Mouse (Mus musculus) embryo, embryonic 11.5 days (tissue): ENCODE data around the gene Cbl.
"Not testable (repeated sequence)": the region's sequence is repeated elsewhere in the genome, so short reads cannot be mapped to it uniquely, and the experiment has no call there.

ENCODE experiments used
- DNase-seq: peaks from one replicate; pipeline ENCODE4 v3.0.0-alpha.2; 2012; ENCODE audit warnings: low read depth, low spot score

Cbl gene

GRCm38 (mm10) chr9:44130581-44131275 lies 103.1 kb downstream of the Cbl start:
- DNase-seq: no peak

DNA sequence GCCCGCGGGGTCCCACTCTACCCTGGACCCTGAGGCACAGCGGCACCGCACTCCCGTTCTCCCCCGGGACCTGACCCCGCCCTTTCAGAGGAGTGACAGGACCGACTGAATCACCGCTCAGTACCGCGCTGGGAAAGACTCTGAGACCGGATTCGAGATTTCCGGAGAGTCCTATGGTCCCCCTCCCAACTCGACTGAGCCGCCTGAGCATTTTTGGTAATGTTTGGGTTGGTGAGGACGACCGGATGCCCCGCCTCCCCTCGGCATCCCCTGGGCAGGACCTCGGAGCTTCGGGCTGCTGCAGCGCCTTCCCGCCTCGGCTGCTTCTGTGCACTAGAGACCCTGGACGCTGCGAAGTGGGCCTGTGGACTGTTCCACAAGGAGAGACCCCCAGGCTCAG lies 103.8 kb downstream of the Cbl start:
- peak; percentile 45 for DNase-seq

DNA sequence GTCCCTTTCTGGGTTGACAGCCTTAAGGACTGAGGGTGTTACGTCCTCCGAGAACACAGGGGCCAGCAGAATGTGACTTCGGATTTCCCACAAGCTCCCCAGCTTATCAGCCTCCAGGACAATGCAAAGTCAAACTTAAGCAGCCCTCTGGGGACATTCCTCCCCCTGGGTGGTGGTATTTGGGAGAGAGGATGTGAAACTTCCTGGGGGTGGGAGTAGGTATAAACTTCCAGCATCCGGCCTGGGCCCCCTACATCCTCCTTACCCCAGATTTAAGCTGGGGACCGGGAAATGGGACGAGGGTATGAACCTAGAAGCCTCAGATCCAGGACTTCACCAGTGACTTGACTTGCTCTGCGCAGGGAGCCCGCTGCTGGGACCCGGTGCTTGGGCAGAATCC lies 104.2 kb downstream of the Cbl start:
- DNase-seq: no peak

DNA sequence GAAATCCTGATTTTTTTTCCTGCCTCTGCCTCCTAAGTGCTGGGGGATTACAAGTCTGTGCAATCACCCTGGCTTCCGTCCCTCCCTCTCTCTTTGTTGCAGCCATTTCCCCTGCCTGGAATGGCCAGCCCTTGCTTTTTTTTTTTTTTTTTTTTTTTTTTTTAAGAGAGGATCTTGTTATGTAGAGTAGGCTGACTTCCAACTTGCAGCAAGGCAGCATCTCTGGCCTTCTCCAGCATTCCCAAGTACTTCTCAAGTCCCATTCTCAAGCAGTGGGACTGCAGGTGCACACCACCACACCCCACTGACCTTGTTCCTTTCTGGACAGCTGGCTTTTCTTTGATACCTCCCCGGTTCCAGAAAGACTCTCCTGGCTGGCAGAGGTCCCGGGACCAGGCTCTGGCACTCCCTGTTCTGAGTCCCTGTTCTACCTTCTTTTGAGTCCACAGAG lies 106.5 kb downstream of the Cbl start:
- no peak for DNase-seq

- no peak for DNase-seq
Measured at GRCm38 (mm10) chr9:44126746-44127145, 107.1 kb downstream of the Cbl start.

DNA sequence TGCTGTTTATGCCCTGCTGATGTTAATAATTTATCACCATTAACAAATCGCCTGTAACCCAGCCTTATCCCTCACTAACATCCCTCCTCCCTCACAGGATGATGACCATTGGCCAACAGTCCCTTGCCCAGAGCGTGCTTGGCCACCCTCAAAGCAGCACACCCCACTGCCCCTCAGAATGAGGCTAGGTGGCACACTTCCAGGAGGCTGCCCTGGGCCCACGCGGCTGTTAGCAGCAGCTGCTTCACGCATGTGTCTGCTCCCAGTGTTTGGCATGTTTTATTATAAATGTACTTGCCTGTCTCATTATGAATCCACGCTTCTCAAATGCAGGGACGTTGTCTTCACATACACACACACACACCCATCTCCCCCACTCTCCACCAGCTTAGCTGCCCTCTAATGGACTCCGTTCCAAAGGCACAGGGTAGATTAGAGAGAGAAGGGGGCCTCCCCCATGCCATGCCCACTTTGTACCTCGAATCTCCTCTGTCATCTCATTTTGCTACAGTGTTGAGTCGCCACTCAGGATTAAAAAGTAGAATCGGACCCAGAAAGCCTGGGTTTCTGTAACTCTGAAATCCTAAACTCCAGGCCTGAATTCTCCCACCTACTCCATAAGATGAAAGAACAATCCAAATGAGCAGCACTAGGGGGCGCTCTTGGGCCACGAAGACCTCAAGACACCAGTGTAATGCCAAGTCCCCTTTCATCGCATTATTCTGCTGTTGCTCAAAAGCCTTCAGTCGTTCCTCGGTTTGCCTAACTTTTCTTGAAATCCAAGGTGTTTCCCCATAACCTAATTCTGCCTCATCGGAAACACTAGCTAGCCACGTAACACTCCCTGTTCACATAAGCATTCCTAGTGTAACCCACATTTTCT lies 108.1 kb downstream of the Cbl start:
- DNase-seq: peak; percentile 84

DNA sequence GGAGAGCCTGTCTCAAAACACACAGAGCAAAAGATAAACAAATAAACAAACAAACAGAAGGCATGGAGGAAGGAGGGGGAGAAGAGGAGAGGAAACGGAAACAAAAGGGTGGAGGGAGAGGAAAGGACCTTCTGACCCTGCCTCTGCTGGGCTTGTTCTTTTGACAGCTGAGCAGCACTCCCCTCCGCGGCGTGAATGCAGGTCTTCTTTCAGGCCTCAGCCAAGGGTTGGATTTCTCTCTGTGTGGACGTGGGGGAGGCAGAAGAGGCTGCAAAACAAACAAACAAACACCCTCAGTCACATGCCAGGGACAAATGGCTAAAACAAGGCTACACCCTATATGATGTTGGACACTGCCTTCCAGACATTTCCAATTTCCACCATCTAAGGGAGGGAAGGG lies 108.8 kb downstream of the Cbl start:
- no peak for DNase-seq

GRCm38 (mm10) chr9:44124317-44124716 lies 109.5 kb downstream of the Cbl start:
- DNase-seq: no peak

DNA sequence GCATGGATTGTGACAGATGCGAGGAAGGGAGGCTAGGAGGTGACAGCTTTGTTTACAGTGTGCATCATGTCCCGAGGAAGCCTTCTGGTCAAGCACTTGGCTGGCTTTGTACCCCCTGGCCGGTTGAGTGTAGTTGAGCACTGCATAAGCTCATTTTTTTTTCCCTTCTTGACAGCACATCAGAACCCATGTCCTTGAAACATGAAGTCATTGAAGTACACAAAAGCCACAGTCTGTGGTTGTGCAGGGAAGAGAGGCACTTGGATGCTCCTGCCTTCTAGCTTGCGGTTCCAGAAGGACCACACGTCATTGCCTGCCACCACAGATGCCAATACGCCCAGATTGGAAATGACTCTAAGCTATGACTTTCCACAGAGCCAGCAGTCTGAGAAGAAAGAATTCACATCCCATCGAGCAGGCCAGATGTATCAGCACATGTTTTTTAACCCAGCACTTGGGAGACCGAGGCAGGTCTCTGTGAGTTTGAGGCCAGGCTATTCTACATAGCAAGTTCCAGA lies 113.8 kb downstream of the Cbl start:
- DNase-seq: no peak

- no peak for DNase-seq
Measured at GRCm38 (mm10) chr9:44119011-44119410, 114.8 kb downstream of the Cbl start.

DNA sequence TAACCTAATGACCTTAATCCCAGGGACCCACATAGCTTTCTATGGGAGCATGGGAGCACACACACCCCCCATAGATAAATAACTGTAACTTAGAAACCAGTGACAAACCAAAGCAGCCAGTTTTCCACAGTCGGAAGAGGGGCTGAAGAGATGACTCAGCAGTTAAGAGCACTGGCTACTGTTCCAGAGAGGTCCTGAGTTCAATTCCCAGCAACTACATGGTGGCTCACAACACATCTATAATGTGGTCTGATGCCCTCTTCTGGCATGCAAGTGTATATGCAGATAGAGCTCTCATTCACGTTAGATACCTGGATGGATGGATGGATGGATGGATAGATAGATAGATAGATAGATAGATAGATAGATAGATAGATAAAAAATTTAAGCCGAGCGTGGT lies 117.7 kb downstream of the Cbl start:
- DNase-seq: no peak

GRCm38 (mm10) chr9:44115599-44115998 lies 118.2 kb downstream of the Cbl start:
- no peak for DNase-seq

DNA sequence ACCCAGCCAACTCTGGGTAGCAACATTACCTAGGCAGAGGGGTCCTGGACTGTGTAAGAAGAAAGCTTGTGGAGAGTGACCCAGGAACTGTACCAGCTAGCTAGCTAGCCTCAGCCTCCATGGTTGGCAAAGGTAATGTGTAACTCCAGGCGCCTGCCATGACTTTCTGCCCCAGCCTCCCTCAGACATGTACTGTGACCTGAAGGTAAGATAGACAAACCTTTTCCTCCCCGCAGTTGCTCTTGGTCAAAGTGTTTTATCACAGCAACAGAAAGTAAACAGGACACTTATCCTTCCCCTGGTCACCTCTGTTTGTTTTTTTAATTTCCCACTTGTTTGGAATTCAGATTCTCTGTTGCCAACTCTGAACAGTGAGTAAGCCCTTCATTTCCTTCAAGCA lies 119.4 kb downstream of the Cbl start:
- DNase-seq: no peak

DNA sequence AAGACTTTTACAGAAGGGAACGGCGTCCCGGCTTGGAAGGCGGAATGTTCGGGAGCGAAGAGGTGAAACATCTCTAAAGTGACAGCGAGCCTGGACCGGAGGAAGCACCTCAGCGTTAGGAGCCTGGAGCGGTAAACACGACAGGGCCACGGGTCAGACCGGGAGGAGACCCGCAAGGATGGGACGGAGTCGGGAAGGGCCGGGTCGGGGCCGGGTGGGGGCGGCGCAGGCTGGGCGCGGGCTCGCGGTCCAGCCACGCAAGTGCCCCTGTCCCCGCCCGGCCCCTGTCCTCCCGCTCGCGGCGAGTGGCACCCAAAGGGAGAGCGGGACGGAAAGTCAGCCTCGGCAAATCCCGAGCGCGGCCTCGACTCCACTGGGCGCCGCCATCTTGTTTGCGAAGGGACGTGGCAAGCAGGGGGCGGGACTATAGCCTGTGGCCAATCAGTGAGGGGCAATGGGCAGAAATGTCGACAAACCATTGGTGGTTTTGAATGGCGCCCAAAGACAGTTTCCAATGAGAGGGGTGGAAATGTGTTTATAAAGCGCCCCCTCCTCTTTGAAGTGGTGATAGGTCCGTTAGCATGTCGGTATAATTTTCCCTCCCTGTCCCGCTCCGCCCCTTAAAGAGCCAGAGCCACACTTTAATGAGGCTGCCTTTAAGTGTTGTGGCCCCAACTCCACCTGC lies 120.6 kb downstream of the Cbl start, which contains the start of the genes Gm49380 and Rnf26:
Gene Gm49380 (minus strand): TSS at position 396 of the 685 bp plus-strand sequence.
Gene Rnf26 (minus strand): TSS at position 413 of the 685 bp plus-strand sequence.
- peak; percentile 93 for DNase-seq

- not testable (repeated sequence) for DNase-seq
Measured at GRCm38 (mm10) chr9:44111909-44112308, 121.9 kb downstream of the Cbl start.

DNA sequence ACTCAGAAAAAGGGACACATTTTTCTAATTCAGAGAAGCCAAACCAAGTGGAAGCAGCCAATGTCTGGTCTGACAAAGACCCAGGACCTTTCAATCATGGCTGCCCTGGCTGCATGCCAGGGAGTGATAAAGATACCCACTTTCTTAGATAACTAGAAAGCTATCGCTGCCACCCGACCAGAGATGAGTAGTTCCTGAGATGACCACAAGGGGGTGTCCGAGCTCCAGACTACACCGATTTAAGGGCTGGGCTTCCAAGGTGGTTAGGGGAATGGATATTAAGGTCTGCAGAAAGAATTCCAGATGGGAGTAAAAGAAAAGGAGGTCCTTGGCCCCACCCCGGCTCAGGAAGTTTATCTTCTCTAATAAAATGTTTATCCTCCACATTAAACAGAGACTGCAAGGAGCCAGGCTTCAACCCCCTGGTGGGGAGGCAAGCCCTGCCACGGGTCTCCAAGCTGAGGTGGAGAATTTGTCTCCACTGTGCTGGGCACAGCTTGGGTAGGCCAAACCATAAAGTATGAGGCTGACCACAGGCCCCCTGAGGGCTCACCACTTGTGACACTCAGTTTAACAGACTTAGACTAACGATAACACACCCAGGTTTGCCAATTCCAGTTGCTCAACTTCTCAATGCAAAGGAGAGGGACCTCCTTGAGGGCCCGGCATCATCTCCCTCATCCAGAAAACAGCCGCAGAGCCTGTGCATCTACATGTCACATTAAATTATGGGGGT lies 124.3 kb downstream of the Cbl start:
- DNase-seq: no peak

GRCm38 (mm10) chr9:44108269-44109055 lies 125.4 kb downstream of the Cbl start:
- DNase-seq: no peak

DNA sequence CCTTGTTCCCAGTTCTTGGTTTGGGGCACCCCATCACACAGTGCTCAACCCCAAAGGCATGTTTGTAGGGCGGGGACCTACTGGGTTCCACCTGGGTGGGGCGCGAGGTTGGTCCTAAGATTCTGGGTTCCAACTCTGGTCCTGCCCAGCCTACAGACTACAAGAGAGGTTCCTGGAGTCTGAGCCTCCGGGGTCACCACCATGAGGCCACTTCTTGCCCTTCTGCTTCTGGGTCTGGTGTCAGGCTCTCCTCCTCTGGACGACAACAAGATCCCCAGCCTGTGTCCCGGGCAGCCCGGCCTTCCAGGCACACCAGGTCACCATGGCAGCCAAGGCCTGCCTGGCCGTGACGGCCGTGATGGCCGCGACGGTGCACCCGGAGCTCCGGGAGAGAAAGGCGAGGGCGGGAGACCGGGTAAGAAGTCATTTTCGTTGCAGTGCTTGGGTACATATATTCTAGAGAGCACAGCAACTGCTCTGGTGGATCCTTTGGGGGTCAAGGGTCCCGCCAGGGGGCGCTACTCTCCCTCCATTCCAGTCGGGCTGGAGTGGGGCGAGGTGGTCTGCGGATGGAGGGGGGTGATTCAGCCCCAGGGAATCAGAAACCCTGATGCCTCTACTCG lies 126.2 kb downstream of the Cbl start:
- no peak for DNase-seq

DNA sequence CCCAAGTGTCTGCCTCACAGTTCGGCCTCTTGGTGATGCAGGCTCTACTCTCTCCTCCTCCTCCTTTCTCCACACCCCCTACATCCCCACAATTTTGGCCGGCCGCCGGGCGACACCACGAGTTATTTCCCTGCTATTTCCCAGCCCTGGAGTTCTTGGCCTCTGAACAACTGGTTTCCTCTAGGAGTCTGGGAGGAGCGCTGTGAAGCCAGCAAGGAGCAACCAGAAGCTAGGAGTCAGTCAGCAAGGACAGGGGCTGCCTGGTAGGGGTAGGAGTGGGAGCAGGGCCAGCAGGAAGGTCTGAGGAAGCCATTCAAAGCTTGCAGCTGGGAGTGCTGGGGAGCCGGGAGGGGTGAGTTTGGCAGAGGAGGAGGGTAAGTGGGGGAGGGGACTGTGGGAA lies 126.7 kb downstream of the Cbl start, which contains the start of gene C1qtnf5:
Gene C1qtnf5 (plus strand): TSS at position 136 of the 400 bp plus-strand sequence.
- DNase-seq: no peak

DNA sequence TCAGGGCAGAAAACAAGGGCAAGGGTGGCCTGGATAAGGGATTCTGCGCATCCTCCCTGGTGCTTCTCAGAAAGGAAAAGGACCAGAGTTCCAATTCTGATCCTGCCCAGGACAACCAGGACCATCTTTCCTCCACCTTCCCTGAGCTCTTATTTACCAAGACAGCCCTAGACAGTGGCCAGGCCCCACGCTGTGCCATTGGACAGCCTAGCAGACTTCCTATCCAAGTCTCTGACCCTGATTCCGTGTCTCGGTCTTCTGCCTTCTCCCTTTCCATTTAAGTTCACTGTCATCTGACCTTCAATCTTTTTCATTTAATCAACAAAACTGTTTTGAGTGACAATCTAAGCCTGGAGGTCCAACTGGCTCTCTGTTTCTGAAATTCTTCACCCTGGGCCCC lies 127.3 kb downstream of the Cbl start:
- no peak for DNase-seq
